Mouse (Mus musculus): ENCODE results near the gene Ppp1r1c. TPM values are rescaled to one million over a fixed set of nuclear protein-coding genes. Genes with fewer than 3 reads are reported as not detected.

Gene Ppp1r1c
- polyA plus RNA-seq, 1 experiment from 2014 or later = not detected

GRCm38 (mm10) chr2:79856874-79857273 lies 149.3 kb downstream of the Ppp1r1c start:
- no peaks in the 10 kb centered on the region for H3K4me1 ChIP-seq (replicated peaks; ENCODE audit: control insufficient read depth, insufficient read depth, low read length)
- 93% methylated on average over 1 of the region's 1 CpGs for WGBS
- DNase-seq (ENCODE audit: low spot score) (no peak), ATAC-seq (replicated peaks; ENCODE audit: low FRiP score, low TSS enrichment, low read depth) (no peak)
- H3K4me2 ChIP-seq (ENCODE audit: low read length) = no peak overlapping the region
- no peak overlapping the region for H3K9ac ChIP-seq (ENCODE audit: low read length)
- H3K36me3 ChIP-seq (ENCODE audit: control insufficient read depth, insufficient read depth, low read length) = no peaks in the 10 kb centered on the region
- no peak overlapping the region for H3K27ac ChIP-seq (ENCODE audit: low read depth)
- no peaks in the 10 kb centered on the region for H3K9me3 ChIP-seq (ENCODE audit: control insufficient read depth, low read length)
- no peaks in the 10 kb centered on the region for H3K27me3 ChIP-seq (replicated peaks; ENCODE audit: control insufficient read depth, insufficient read depth, low read length)
- H3K4me3 ChIP-seq (ENCODE audit: low read depth, low read length) = no peak overlapping the region

GRCm38 (mm10) chr2:79865275-79865999 lies 157.9 kb downstream of the Ppp1r1c start:
- H3K4me2 ChIP-seq (ENCODE audit: low read length) = no peak overlapping the region
- H3K36me3 ChIP-seq (ENCODE audit: control insufficient read depth, insufficient read depth, low read length) = 0 out of 2 replicates have a peak, but pooled peaks cover 4% of the 10 kb centered on the region
- H3K27me3 ChIP-seq (replicated peaks; ENCODE audit: control insufficient read depth, insufficient read depth, low read length) = no peaks in the 10 kb centered on the region
- no peak overlapping the region for H3K27ac ChIP-seq (ENCODE audit: low read depth)
- 49% methylated on average over 9 of the region's 9 CpGs for WGBS
- ATAC-seq (replicated peaks; ENCODE audit: low FRiP score, low TSS enrichment, low read depth) = peak; percentile 66
- no peak overlapping the region for H3K9ac ChIP-seq (ENCODE audit: low read length)
- no peak overlapping the region for H3K4me3 ChIP-seq (ENCODE audit: low read depth, low read length)
- no peaks in the 10 kb centered on the region for H3K4me1 ChIP-seq (replicated peaks; ENCODE audit: control insufficient read depth, insufficient read depth, low read length)
- H3K9me3 ChIP-seq (ENCODE audit: control insufficient read depth, low read length) = no peaks in the 10 kb centered on the region
- peak; percentile 54 for DNase-seq (ENCODE audit: low spot score)

Other genes starting within 250 kb of the Ppp1r1c start
- gene Itprid2, start 72.4 kb upstream of the Ppp1r1c start, polyA plus RNA-seq (2014; fragmentation: Nextera tagmentation; extraction: Ambion mirVana) = 29.6 and 31.0 TPM in 2 replicates

All from intestine, embryonic 14.5 days (tissue).